ENCODE assay signal across 21 mouse cellular contexts in the genomic region with DNA sequence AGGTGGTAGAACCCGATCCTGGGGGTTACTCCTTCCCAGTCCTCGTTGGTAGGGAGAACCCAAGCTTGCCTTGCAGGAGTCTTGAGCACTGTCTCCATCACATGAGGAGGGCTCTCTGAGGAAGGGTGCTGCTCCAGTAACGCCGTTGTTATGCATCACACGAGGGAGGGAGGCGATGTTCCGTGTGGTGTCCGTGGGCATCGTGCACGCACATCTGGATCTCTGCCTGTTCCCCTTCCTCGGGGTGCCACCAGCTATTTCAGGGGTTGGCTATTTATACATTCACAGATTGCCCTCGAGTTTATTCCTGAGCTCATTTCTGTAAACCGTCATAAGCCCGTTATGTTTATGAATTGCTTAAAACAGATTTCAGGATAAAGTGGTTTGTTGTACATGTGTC. TPM values are rescaled to one million over a fixed set of nuclear protein-coding genes. Genes with fewer than 3 reads are reported as not detected.
A peak's percentile ranks its signal among the peaks of the same experiment; 100 is the strongest.
DNase-seq lines count a peak whose midpoint lies in the region; ATAC-seq and TF ChIP-seq lines count a peak whose summit lies in the region.
"Had no signal": no experiment of that assay in that cellular context is flagged by ENCODE, and none has a peak within 500 bp of the region (broad histone marks: within the 10 kb centered on the region; RNA-seq: fewer than 3 reads in every experiment).

No protein-coding gene starts in this region.

- no peak overlapping the region for H3K9ac ChIP-seq in heart, postnatal 0 days (replicated peaks; ENCODE audit: low read depth, low read length)
- H3K9ac ChIP-seq in stomach, embryonic 15.5 days = no peak overlapping the region
- no peak overlapping the region for H3K9ac ChIP-seq in stomach, embryonic 16.5 days (ENCODE audit: low read length)
- H3K9ac ChIP-seq: heart, embryonic 13.5 days; hindbrain, embryonic 13.5 days had no signal

- no peak overlapping the region for H3K4me3 ChIP-seq in heart, postnatal 0 days (ENCODE audit: low read depth, low read length)
- H3K4me3 ChIP-seq in stomach, embryonic 15.5 days (replicated peaks) = no peak overlapping the region
- no peak overlapping the region for H3K4me3 ChIP-seq in stomach, embryonic 16.5 days (replicated peaks; ENCODE audit: low read length)
- H3K4me3 ChIP-seq: embryonic facial prominence, embryonic 10.5 days; heart, embryonic 13.5 days; hindbrain, embryonic 13.5 days had no signal

- WGBS in heart, postnatal 0 days = 52% methylated on average over 14 of the region's 14 CpGs
- WGBS in stomach, embryonic 15.5 days = 61% methylated on average over 14 of the region's 14 CpGs
- WGBS in stomach, embryonic 16.5 days = 60% methylated on average over 14 of the region's 14 CpGs

- H3K9me3 ChIP-seq in heart, postnatal 0 days (replicated peaks; ENCODE audit: control insufficient read depth, low read length) = no peaks in the 10 kb centered on the region
- H3K9me3 ChIP-seq in stomach, embryonic 15.5 days = no peaks in the 10 kb centered on the region
- H3K9me3 ChIP-seq in stomach, embryonic 16.5 days (replicated peaks; ENCODE audit: control insufficient read depth, low read length) = no peaks in the 10 kb centered on the region
- H3K9me3 ChIP-seq: embryonic facial prominence, embryonic 10.5 days; heart, embryonic 13.5 days; hindbrain, embryonic 13.5 days had no signal

- peak; percentile 19; the same call in 1 of the 2 replicates for ATAC-seq in heart, postnatal 0 days (ENCODE audit: insufficient read depth, low read depth)
- no peak for ATAC-seq in stomach, embryonic 15.5 days (ENCODE audit: insufficient read depth, low FRiP score, low read depth)
- ATAC-seq in stomach, embryonic 16.5 days (ENCODE audit: insufficient read depth, low FRiP score) = no peak
- ATAC-seq: CD4-positive, CD25-positive, alpha-beta regulatory T cell, adult 4 months; forebrain, embryonic 14.5 days; hindbrain, postnatal 0 days had no signal

- TF ChIP-seq EP300 in heart, postnatal 0 days (IDR thresholded peaks at IDR 0.05; ENCODE audit: low read depth) = no peak

- TF ChIP-seq CTCF in heart, postnatal 0 days (IDR thresholded peaks at IDR 0.05; ENCODE audit: low read depth) = no peak

- peaks cover 15% of the 10 kb centered on the region for H3K4me1 ChIP-seq in heart, postnatal 0 days (ENCODE audit: control insufficient read depth, insufficient read depth)
- H3K4me1 ChIP-seq in stomach, embryonic 15.5 days = peaks cover 15% of the 10 kb centered on the region
- peaks cover 19% of the 10 kb centered on the region for H3K4me1 ChIP-seq in stomach, embryonic 16.5 days (ENCODE audit: control insufficient read depth, insufficient read depth, low read length)

- H3K36me3 ChIP-seq in heart, postnatal 0 days (replicated peaks; ENCODE audit: control insufficient read depth, insufficient read depth, low read length) = peaks cover 10% of the 10 kb centered on the region
- H3K36me3 ChIP-seq in stomach, embryonic 15.5 days = no peaks in the 10 kb centered on the region
- no peaks in the 10 kb centered on the region for H3K36me3 ChIP-seq in stomach, embryonic 16.5 days (ENCODE audit: control insufficient read depth, insufficient read depth, low read length)
- H3K36me3 ChIP-seq: embryonic facial prominence, embryonic 10.5 days; hindbrain, embryonic 13.5 days had no signal

- no peak overlapping the region for H3K27ac ChIP-seq in heart, postnatal 0 days (ENCODE audit: low read depth)
- H3K27ac ChIP-seq in stomach, embryonic 15.5 days = peak overlapping the region; percentile 36; the same call in 1 of the 2 replicates
- peak overlapping the region; percentile 26; the same call in 1 of the 2 replicates for H3K27ac ChIP-seq in stomach, embryonic 16.5 days (ENCODE audit: low read length)
- H3K27ac ChIP-seq: embryonic facial prominence, embryonic 10.5 days; heart, embryonic 13.5 days; hindbrain, embryonic 13.5 days; hindbrain, postnatal 0 days had no signal

- H3K4me2 ChIP-seq in heart, postnatal 0 days (ENCODE audit: low read depth, low read length) = no peak overlapping the region
- H3K4me2 ChIP-seq in stomach, embryonic 15.5 days = no peak overlapping the region
- H3K4me2 ChIP-seq in stomach, embryonic 16.5 days (ENCODE audit: low read depth, low read length) = no peak overlapping the region
- H3K4me2 ChIP-seq: heart, embryonic 13.5 days; hindbrain, embryonic 13.5 days had no signal

- intact Hi-C loops in heart, postnatal 14 days (cut with DNase I) = no loop called here

- H3K27me3 ChIP-seq in heart, postnatal 0 days (ENCODE audit: control insufficient read depth, insufficient read depth, low read length) = no peaks in the 10 kb centered on the region
- no peaks in the 10 kb centered on the region for H3K27me3 ChIP-seq in stomach, embryonic 15.5 days (replicated peaks)
- no peaks in the 10 kb centered on the region for H3K27me3 ChIP-seq in stomach, embryonic 16.5 days (ENCODE audit: control insufficient read depth, insufficient read depth, low read length)
- H3K27me3 ChIP-seq: heart, embryonic 13.5 days; hindbrain, embryonic 13.5 days had no signal

- DNase-seq in heart, postnatal 0 days (ENCODE audit: low spot score) = no peak
- DNase-seq in heart, postnatal 14 days = no peak
- peak; percentile 24 for DNase-seq in right cerebral cortex, adult 18-20 months
- no peak for DNase-seq in right cerebral cortex, postnatal 25 days
- DNase-seq: adrenal gland, adult 8-10 months; adrenal gland, postnatal 36 days; cerebellum, adult 2 months; cerebellum, postnatal 10 days; gastrocnemius, postnatal 36 days; heart, adult 11 months; heart, postnatal 10 days had no signal

RNA-seq across cellular contexts. Expression of a gene that starts 18.0 kb away (rescaled TPM):
- total RNA-seq in heart, postnatal 0 days (2014; rRNA removed; ENCODE audit: low replicate concordance) = 0.31 TPM in 1 of 2 replicates, not detected in the other
- 0.05 and 0.07 TPM in 2 replicates for polyA plus RNA-seq in heart, postnatal 0 days (2015; fragmentation: Nextera tagmentation; extraction: Ambion mirVana)
- total RNA-seq in heart, postnatal 14 days (2021) = under 1 TPM; 0.07 to 0.50 TPM
- 1.2 and 1.4 TPM in 2 replicates for polyA plus RNA-seq in stomach, embryonic 15.5 days (2015; fragmentation: Nextera tagmentation; extraction: Ambion mirVana)
- polyA plus RNA-seq in stomach, embryonic 16.5 days (2015; fragmentation: Nextera tagmentation; extraction: Ambion mirVana) = 1.1 and 1.3 TPM in 2 replicates
- total RNA-seq: G1E; hematopoietic stem cell, adult 5-6 weeks; hindbrain, postnatal 0 days had no signal
- polyA plus RNA-seq: G1E; heart, embryonic 13.5 days had no signal

RNA-seq across cellular contexts. Expression of a gene that starts 46.5 kb away (rescaled TPM):
- total RNA-seq in heart, postnatal 0 days (2014; rRNA removed; ENCODE audit: low replicate concordance) = 33.1 and 33.2 TPM in 2 replicates
- 22.5 and 27.0 TPM in 2 replicates for polyA plus RNA-seq in heart, postnatal 0 days (2015; fragmentation: Nextera tagmentation; extraction: Ambion mirVana)
- total RNA-seq in heart, postnatal 14 days (2021) = 10 to 100 TPM; 16.3 to 17.6 TPM
- polyA plus RNA-seq in stomach, embryonic 15.5 days (2015; fragmentation: Nextera tagmentation; extraction: Ambion mirVana) = 28.7 and 31.6 TPM in 2 replicates
- polyA plus RNA-seq in stomach, embryonic 16.5 days (2015; fragmentation: Nextera tagmentation; extraction: Ambion mirVana) = 27.3 and 29.3 TPM in 2 replicates

RNA-seq across cellular contexts. Expression of a gene that starts 53.6 kb away (rescaled TPM):
- total RNA-seq in heart, postnatal 0 days (2014; rRNA removed; ENCODE audit: low replicate concordance) = 163 and 207 TPM in 2 replicates
- polyA plus RNA-seq in heart, postnatal 0 days (2015; fragmentation: Nextera tagmentation; extraction: Ambion mirVana) = 52.9 and 60.1 TPM in 2 replicates
- total RNA-seq in heart, postnatal 14 days (2021) = 100 to 1,000 TPM; 219 to 250 TPM
- 0.36 and 0.43 TPM in 2 replicates for polyA plus RNA-seq in stomach, embryonic 15.5 days (2015; fragmentation: Nextera tagmentation; extraction: Ambion mirVana)
- polyA plus RNA-seq in stomach, embryonic 16.5 days (2015; fragmentation: Nextera tagmentation; extraction: Ambion mirVana) = 0.35 and 2.6 TPM in 2 replicates

Comparison
In these comparisons a context has a peak if more than half of its experiments do, and no peak if none do; other contexts are left out.
1. RNA of a gene that starts 53.6 kb away (polyA plus RNA-seq): 52.9 to 60.1 TPM in heart, postnatal 0 days; 0.35 to 2.6 TPM in stomach, embryonic 16.5 days and 0.36 to 0.43 TPM in stomach, embryonic 15.5 days; every median in the first group is over 10 times any median in the second.